Mouse (Mus musculus) urinary bladder, postnatal 10 days (tissue): ENCODE data around the gene Cad.
"Not testable (repeated sequence)": the region's sequence is repeated elsewhere in the genome, so short reads cannot be mapped to it uniquely, and the experiment has no call there.

Experiments used
- DNase-seq: peaks from one replicate; pipeline ENCODE4 v3.0.0; 2022; ENCODE audit warnings: low spot score

Cad gene

DNA sequence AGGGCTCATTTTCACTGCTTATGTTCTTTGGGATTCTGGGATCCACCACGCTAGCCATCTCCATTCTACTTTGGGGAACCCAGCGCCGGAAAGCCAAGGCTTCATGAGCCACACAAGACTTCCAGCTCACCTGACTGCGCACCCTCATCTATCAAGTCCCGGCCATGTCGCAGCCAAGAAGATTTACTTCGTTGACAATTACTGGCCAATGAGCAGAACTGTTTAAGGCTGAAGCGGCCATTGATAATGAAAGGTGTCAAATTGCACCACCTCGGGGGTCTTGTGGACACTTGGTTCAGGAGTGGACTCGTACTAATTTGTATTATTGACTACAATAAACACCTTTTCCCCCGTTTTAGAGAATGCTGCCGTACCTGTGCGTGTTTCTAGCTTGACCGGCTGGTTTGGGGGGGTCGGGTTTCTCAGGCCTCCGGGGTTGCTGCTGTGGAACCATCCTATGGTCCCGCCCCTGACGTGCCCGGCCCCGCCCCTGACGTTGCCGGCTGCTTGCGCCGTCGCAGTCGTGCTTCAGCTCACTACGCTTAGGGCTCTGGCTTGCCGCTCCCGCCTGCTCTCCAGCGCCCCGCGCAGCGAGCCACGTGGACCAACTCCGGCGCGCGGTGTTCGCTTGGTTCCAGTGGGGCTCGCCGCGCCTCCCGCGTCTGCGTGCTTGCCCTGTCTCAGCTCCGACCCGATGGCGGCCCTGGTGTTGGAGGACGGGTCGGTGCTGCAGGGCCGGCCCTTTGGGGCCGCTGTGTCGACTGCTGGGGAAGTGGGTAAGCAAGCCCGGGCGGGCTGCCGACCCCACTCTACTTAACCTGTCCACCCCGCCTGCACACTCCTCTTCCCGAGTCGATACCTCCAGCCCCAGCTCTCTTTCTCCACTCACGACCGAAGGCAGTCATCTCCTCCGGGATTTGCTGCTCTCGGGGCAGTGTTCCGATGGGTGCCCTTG lies at the start of gene Cad:
Gene Cad, plus strand, starts transcription at position 520 of the 955 bp plus-strand sequence.
- peak; percentile 83 for DNase-seq

DNA sequence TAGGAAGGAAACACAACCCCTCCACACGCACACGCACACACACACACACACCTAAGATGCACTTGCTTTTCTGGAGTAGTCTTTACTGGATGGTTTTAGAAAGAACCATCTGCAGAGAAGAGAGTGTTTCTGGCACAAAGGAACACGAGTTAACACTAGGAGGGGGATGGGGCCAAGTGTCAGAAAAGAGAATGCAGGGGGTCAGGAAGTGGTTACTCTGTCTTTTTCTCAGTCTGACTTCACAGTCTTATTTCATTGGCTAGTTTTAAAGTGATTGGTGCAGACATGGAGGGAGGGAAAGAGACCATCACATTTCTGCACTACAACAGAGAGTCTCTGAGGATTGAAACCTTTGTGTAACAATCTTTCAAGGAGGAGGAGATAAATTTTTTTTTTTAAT lies 41.8 kb upstream of the Cad start:
- no peak for DNase-seq

DNA sequence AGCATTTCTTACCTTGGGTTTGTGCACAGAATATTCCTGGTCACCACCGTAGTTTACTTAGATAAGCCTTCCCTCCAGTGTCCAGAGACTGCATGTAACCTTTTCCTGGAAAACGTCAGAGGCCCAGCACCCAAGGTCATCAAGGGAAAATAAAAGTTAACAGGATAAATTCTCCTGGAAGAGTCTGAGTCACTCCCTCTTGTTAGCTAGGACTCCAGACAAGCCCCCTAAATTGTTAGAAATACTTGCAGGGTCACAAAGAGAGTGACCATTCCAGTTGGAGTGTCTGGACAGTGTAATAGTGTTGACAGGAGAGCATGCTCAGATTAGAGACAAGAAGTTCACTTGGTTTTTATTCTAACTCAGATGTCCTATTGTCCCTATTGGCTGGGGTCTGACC lies 38.7 kb upstream of the Cad start:
- DNase-seq: no peak

DNA sequence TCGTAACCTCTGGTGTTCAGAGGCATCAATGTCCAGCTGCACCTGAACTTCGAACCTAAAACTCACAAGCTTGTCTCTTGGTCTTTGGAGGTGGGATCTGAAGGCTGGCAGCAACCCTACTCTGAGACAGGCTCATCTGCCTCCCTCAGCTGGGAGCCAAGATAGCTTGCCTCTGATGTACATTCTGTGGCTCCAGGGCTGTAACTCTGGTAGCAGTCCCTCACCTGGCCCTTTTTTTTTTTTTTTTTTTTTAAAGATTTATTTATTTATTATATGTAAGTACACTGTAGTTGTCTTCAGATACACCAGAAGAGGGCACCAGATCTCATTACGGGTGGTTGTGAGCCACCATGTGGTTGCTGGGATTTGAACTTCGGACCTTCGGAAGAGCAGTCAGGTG lies 32.8 kb upstream of the Cad start:
- DNase-seq: not testable (repeated sequence)

DNA sequence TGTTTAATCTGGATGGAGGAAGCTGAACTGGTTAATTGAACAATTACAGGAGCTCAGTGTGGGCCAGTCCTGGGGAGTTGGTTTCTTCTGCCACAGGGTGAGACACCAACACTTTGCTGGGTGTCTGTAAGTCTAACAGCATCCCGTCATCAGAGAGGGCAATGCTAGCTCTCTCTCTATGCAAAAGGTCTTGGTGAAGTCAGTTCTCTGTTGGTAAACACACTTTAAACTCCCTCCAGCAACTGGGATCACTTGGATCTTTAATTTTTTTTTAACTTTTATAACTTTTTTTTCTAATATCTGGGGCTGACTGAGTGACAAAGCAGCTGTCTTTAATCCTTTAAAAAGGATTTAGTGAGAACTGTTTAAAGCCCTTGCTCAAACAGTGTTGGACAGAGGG lies 31.9 kb upstream of the Cad start:
- DNase-seq: no peak

DNA sequence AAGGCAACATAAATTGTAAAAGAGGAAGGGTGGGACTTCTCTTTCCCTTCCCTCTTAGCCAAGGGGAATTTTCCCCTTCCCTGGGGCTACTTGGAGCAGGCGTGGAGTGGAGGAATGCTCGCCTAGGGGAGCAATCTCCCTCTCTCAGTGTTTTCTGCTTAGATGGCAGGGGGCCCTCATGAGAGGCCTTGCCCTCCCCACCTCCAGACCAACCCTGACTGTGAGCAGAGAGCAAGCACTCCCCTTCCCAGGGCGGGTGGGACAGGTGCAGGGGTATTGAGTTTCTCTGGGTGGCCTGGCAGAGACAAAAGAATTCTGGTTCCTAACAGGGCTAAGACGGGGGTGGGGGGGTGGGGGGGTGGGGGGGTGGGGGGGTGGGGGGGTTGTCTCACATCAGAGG lies 31.3 kb upstream of the Cad start:
- no peak for DNase-seq

DNA sequence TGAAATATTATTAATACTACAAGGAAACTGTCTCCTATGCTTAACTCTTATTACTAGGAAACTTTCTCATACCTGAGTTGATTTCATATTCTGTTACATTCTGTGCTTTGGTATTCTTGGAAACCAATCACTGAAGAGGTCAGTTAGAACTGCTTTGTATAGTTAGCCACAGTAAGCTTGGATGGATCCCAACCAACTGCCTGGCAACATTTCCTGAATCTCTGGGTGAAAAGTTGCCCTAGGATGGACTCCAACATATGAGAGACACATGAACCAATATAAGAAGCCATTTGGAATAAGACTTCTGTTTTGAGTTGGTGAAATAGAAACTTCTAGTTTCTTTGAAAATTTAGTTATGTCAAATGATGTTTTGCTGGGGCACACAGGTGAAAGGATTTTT lies 29.9 kb upstream of the Cad start:
- no peak for DNase-seq

DNA sequence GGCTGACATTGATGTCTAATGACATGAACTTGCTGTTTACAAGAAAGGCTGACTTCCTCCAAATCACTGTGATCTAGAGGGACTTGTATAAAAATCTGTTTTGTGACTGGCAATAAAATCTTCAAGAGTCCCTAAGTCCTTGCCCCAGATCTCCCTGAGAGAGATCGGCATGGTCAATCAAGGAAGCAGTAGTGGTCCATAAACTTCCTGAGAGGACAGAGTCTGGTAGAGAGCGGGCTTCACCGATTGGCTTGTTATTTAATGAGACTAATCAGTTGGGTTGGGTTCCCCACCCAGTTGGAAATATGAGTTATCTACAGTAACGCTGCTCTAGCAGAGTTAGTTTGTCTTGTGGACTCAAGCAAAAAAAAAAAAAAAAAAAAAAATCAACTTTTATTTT lies 23.7 kb upstream of the Cad start:
- no peak for DNase-seq

DNA sequence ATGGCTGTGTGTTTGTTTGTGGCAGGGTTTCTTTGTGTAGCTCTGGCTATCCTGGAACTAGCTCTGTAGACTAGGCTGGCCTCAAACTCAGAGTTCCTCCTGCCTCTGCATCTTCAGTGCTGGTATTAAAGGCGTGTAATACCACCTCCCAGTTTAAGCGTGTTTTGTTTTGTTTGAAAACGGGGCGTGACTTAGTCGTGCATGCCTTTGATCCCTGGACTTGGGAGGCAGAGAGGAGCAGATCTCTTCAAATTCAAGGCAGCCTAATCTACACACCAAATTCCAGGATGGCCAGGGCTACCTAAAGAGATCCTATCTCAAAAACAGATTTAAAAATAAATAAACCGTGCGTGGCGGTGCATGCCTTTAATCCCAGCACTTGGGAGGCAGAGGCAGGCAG lies 23.1 kb upstream of the Cad start:
- DNase-seq: no peak

DNA sequence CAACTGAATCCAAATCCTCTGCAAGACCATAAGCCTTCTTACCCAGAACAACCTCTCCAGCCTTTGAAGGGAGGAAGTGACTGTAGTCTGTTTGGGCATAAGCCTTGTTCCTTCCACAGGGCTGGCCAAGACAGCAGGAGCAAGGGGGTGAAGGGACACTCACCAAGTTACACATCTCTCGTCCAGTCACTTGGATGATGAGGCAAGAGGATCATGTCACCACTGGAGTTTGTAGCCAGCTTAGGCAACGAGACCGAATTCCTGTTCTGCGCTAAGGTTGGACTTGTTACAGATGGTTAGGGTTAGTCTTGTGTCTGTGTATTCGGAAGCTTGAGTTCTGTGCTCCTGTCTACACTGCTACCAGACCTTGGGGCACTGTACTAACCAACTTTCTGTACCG lies 19.9 kb upstream of the Cad start:
- no peak for DNase-seq

DNA sequence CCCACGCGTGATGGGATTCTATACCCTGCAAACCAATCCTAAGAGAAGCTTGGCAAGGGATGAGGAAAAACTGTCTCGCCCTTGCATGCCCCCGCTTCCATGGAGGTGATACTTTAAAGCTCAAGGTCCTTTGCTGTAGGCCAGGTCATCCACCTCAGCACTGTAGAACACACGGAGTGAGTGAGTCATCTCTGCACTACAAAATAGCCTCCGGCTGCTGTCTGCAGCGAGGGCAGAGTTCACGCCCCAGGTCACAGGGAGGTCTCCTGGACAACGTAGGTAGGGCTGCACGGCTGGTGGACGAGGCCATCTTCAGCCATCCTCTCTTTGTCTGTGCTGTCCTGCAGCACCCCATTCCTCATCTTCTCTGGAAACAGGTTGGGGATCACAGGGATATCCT lies 18.0 kb upstream of the Cad start:
- not testable (repeated sequence) for DNase-seq

DNA sequence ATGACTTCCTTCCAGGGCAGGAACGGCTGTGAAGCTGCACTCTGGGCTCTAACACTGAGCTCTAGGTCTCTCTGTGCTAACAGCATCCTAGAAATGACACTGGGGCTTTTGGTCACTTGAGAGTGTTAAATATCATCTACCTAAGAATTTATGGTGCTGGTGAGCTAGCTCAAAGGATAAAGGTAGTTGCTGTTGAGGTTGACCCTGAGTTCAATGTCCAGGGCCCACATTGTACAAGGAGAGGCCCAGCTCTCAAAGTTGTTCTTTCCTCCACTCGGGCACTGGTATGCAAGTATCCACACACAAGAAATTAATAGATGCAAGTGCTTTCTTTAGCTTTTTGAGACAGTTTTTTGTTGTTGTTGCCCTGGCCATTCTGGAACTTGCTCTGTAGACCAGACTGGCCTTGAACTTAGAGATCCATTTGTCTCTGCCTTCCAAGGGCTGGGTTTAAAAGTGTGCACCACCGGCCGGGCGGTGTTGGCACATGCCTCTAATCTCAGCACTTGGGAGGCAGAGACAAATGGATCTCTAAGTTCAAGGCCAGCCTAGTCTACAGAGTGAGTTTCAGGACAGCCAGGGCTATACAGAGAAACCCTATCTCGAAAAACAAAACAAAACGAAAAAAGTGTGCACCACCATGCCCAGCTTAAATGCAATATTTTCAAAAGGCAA lies 16.3 kb upstream of the Cad start:
- no peak for DNase-seq

DNA sequence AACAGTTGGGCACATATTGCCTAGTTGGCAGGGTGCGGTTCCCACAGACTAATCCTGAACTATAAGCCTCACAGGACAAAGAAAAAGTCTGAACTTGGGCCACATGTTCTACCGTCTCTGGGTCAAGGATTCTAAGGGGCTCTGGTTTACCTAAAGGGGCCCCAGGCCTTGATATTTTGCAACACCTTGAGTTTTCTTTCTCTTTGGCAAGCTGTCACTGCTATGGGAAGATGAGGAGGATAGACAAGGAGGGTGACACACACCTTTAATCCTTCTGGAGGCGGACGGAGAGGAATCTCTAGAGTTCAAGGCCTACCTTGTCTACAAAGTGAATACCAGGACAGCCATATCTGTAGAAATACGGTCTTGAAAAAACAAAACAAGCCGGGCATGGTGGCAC lies 8.2 kb upstream of the Cad start:
- no peak for DNase-seq

DNA sequence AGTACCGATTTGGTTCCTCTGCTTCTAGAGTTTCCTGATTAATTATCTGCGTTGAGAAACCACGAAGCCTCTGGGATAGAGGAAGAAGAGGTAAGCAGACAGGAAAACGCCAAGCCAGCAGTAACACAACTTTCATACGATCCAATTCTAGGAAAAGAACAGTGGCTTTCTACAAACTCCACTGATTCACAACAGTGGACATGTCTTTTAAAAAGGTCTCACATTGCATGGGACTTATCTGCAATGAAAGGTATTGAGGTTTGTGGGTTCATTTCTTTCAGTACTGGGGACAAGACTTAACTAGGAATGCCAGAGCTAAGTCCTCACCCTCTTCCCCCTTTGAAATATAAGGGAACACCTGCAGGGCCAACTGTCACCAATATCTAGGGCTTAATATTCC lies 7.5 kb upstream of the Cad start:
- DNase-seq: no peak

DNA sequence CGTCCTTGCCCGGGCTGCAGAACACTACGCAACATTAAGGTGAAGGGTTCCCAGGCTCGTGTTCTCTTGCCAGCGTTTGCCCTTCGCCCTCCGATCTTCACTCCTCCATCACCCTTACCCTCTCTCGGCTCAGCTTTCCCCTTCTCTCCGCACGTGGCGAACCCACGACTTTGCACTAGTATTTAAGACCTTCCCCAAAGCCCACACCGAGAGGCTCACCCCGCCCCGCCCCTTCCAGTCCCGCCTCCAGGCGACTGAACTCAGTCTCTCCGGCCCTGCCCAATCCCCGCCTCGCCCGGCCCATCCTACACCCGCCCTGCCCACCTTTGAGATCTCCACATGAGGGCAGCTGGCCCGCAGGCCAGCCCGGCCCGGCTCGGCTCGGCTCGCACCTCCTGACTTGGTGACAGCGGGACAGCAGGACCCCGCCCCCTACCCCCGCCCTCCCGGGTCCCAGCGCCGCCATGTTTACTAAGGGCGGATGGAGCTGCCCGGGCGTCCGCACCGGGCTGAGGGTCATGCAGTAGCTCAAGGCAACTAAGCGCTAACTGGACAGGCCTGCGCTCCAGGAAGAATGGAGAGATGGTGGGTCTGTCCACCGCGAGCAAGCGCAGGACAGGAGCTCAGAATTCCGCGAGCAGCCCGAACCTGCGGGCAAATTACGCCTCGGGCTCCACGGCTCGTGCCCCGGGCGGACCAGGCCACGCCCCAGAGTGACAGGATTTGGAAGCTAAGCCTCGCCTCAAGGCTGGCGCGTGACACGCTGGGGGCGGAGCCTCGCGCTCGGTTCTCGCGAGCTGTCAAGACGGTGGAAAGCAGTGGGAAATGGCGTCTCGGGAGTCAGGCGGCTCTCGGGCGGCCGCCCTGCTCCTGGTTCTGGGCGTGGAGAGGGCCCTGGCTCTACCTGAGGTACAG lies 6.5 kb upstream of the Cad start, which contains the start of gene Atraid:
Gene Atraid, plus strand, starts transcription at position 465 of the 915 bp plus-strand sequence.
- peak; percentile 91 for DNase-seq

DNA sequence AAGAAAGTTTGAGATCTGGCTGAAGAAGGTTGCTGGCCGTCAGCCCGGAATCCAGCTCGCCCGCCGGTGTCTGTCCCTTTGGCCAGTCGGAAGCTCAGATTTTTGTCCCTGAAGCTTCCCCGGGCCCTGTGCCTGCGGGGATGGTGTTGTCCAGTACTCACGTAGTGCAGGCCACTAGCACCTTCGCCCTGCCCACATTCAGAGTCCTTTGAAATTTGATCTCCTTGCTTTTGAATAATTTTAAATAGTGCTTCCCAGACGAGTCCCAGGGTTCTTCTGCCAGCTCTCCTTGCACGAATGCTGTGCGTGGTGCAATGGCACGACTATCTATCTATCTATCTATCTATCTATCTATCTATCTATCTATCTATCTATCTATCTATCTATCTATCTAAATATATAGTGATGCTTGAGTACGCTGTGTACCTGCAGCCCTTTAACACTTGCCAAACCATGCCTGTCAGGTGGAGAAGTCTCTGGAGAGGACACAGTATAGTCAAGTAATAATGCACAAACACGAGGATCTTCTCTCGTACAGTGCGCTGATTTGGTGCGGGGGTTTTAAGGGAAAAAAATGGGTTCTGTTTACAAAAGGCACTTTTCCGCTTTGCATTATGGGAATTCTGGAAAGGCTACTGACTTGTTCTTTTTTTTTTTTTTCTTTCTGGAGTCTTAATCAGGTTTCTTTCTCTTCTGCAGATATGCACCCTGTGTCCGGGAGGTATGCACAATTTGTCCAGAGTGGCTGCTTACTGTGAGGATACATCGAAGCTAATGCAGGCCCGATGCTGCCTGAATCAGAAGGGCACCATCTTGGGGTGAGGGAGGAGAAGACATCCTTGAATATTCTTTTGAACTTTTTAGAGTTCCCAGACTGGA lies 5.6 kb upstream of the Cad start, which contains the start of gene Slc5a6:
Gene Slc5a6, minus strand, starts transcription at position 162 of the 879 bp plus-strand sequence.
- DNase-seq: no peak

DNA sequence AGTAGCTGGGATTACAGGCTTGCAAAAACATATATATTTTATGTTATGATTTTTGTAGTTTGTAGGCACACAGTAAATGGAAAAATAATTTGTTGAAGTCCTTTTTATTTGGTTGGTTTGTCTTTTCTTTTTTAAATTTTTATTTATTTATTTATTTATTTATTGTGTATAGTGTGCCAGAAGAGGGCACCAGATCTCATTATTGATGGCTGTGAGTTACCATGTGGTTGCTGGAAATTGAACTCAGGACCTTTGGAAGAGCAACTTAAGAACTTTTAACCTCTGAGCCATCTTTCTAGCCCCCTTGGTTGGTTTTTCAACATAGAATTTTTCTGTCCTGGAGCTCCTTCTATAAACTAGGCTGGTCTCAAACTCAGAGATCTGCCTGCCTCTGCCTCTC lies 4.2 kb upstream of the Cad start:
- DNase-seq: no peak

DNA sequence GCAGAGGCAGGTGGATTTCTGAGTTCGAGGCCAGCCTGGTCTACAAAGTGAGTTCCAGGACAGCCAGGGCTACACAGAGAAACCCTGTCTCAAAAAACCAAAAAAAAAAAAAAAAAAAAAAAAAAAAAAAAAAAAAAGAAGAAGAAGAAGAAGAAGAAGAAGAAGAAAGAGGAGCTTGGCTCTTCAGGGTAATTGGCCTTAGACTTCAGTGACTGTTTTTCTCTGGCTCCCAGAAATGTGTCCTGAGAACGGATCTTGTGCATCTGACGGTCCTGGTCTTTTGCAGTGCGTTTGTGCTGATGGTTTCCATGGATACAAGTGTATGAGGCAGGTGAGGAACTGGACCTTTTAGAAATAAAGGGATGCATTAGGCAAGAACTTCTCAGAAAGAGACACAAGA lies 852 bp upstream of the Cad start:
- not testable (repeated sequence) for DNase-seq

DNA sequence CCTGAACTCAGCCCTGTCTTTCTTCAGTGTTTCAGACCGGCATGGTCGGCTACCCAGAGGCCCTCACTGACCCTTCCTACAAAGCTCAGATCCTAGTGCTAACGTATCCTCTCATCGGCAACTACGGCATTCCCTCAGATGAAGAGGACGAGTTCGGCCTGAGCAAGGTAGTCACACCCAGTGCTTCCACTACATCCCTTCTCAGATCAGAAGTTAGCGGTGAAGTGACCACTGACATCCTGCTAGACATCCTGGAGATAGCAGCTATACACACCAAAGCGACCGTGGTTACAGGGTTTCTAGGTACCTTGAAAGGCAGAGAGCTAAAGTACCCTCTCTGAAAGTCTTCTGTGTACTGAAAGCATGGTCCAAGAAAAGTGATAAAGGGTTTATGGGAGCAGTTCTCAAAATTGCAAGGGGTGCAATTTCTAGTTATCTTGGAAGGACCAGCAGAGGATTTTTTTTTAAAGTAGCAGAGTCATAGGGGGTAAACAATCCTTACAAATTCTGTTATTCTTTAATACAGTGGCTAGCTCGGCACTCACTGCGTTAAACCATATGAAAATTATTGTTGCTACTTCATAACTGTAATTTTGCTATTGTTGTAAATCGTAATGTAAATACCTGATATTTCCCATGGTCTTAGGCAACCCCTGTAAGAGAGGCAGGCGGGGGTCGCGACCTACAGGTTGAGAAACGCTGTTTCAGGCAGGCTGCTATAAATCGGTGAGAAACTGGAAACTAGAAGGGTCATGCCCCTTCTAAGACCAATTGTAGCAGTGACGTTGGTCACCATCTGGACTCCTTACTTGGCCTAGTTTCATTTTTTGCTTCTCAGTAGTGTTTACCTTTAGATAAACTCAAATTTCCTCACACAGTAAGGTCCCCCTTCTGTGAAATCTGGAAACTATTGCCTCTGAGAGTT lies 898 bp downstream of the Cad start:
- DNase-seq: no peak

DNA sequence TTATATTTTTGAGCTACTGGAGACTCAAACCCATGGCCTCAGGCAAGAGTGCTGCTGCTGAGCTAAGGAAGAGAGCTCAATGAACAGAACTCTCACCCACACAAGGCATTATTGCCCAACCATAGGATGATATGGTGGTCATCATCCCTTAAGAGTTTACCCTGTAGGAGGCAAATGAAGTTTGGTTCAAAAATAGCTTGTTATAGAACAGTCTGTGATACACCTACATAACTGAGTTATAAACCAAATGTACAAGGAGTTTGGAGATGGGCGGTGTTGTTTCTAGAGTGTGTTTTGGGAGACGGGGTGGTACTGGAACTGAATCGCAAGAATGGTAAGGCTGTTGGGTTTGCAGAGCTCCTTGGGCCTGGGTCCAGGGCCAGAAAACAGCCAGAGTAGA lies 15.2 kb downstream of the Cad start:
- no peak for DNase-seq
